Mouse (Mus musculus) cerebellum, postnatal 10 days (tissue): ENCODE measurements around the gene Apba1.

ENCODE experiments used
- DNase-seq, 2 experiments: peaks; one replicate each; pipeline ENCODE4 v3.0.0; 2021; ENCODE audit warnings: mixed read lengths in 2 of 2

Gene Apba1

GRCm38 (mm10) chr19:23807371-23807770 is 48.7 kb downstream of the Apba1 start:
- DNase-seq: no peak

- peak; percentile 26 to 43 for DNase-seq
Measured at GRCm38 (mm10) chr19:23809236-23809635, 50.5 kb downstream of the Apba1 start.

GRCm38 (mm10) chr19:23810512-23810911 is 51.8 kb downstream of the Apba1 start:
- no peak for DNase-seq

- DNase-seq: no peak
Measured at GRCm38 (mm10) chr19:23810976-23811375, 52.3 kb downstream of the Apba1 start.

- DNase-seq: no peak
Measured at GRCm38 (mm10) chr19:23816762-23817161, 58.1 kb downstream of the Apba1 start.

- DNase-seq: no peak
Measured at GRCm38 (mm10) chr19:23817196-23817595, 58.5 kb downstream of the Apba1 start.

GRCm38 (mm10) chr19:23819882-23820281 is 61.2 kb downstream of the Apba1 start:
- no peak for DNase-seq

- DNase-seq: no peak
Measured at GRCm38 (mm10) chr19:23822497-23822896, 63.8 kb downstream of the Apba1 start.

GRCm38 (mm10) chr19:23823533-23823932 is 64.8 kb downstream of the Apba1 start:
- no peak for DNase-seq

- DNase-seq: no peak
Measured at GRCm38 (mm10) chr19:23826251-23826650, 67.6 kb downstream of the Apba1 start.

- DNase-seq: no peak
Measured at GRCm38 (mm10) chr19:23830761-23831160, 72.1 kb downstream of the Apba1 start.

GRCm38 (mm10) chr19:23833685-23834682 is 75.3 kb downstream of the Apba1 start:
- DNase-seq: peak; percentile 89 to 90

GRCm38 (mm10) chr19:23834721-23835120 is 76.0 kb downstream of the Apba1 start:
- peak; percentile 19 to 33 for DNase-seq

GRCm38 (mm10) chr19:23855832-23856231 is 97.1 kb downstream of the Apba1 start:
- DNase-seq: no peak

- DNase-seq: peak in 1 of 2 experiments; percentile 34
Measured at GRCm38 (mm10) chr19:23858091-23858490, 99.4 kb downstream of the Apba1 start.

GRCm38 (mm10) chr19:23858781-23859180 is 100.1 kb downstream of the Apba1 start:
- DNase-seq: no peak

GRCm38 (mm10) chr19:23860151-23860820 is 101.6 kb downstream of the Apba1 start:
- DNase-seq: peak; percentile 74 to 78

- no peak for DNase-seq
Measured at GRCm38 (mm10) chr19:23862736-23863135, 104.0 kb downstream of the Apba1 start.

- peak in 1 of 2 experiments; percentile 70 for DNase-seq
Measured at GRCm38 (mm10) chr19:23863959-23864358, 105.3 kb downstream of the Apba1 start.

- peak; percentile 86 for DNase-seq
Measured at GRCm38 (mm10) chr19:23866045-23866444, 107.4 kb downstream of the Apba1 start.

- peak; percentile 97 to 98 for DNase-seq
Measured at GRCm38 (mm10) chr19:23867052-23867451, 108.4 kb downstream of the Apba1 start.

GRCm38 (mm10) chr19:23867589-23867988 is 108.9 kb downstream of the Apba1 start:
- DNase-seq: no peak

- no peak for DNase-seq
Measured at GRCm38 (mm10) chr19:23874502-23874901, 115.8 kb downstream of the Apba1 start.

GRCm38 (mm10) chr19:23875819-23876218 is 117.1 kb downstream of the Apba1 start:
- no peak for DNase-seq
